Mouse (Mus musculus) CD4-positive helper T cell, adult 2 months (primary cell): ENCODE results near the gene Rilp.

ENCODE experiments used
- DNase-seq: peaks from one replicate; pipeline ENCODE4 v3.0.0-alpha.2; 2012; ENCODE audit warnings: low read depth, missing footprints, low spot score

Gene Rilp

GRCm38 (mm10) chr11:75509741-75510626 is at the start of gene Rilp:
Gene Rilp (plus strand): TSS chr11:75510094.
- DNase-seq, result no peak

- DNase-seq, result peak; percentile 92
Measured at GRCm38 (mm10) chr11:75460103-75460843, 49.6 kb upstream of the Rilp start.

DNA sequence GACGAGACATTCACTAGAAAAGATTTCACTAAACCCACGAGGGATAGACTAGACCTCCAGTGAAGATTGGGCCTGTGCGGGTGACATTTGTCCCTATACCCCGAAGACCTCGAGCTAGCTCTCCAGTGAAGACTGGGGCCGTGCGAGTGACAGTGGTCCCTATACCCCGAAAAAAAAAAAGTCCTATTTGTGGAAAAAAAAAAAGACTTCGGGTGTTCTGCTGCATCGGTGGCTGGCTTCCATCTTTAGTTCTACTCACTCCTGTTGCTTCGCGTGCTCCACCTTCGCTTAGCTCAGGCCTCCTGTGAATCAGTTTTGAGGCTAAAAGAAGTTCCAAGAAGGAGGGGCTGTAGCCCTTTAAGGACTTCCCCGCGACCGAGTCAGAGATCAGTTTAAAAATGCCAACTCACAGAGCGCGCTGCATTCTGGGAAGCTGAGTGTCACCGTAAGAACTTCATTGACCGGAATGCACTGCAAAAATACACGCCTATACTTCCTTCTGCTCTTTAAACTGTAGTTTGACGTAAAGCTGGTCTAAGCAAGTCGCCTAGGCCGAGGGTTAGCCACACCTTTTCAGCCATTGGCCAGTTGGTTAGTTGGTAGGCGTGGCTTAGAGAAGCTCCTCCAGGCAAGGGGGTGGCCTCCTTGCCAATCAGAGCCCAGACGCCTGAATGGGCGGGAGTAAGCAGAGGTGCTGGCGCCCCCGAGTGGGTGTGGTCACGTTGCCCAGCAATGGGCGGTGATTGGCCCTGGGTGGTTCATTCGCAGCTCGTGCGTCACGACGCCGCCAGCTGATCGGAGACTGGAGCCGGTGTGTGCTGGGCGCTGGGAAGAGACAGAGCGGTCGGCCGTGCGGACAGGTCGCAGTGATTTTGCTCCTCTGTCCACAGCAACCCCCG is 48.8 kb upstream of the Rilp start, which contains the start of gene Tlcd2:
Gene Tlcd2, plus strand, starts transcription at position 872 of the 899 bp plus-strand sequence.
- DNase-seq, result peak; percentile 100

DNA sequence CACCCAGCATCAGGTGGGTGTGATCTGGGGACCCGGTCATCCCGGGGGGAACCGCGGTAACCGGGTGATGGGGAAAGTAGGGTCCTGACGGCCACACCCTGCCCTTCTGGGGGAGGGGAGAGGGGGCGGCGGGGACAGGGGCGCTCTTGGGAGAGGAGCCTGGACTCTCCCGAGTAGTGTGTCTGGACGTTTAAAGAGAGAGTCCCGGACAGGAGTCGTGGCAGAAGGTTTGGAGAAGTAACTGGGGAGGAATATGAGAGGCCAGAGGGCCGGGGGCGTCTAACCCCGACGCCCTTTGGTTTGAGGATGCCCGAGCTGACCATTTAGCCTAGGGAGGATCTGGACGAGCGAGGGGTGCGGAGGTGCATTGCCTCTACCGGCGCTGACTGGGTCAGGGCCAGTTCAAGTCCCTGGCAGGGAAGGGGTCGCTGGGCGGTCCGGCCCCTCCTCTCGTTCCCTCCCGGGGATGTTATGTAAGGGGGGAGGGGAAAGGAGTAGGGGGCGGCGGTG is 48.1 kb upstream of the Rilp start:
- no peak for DNase-seq

DNA sequence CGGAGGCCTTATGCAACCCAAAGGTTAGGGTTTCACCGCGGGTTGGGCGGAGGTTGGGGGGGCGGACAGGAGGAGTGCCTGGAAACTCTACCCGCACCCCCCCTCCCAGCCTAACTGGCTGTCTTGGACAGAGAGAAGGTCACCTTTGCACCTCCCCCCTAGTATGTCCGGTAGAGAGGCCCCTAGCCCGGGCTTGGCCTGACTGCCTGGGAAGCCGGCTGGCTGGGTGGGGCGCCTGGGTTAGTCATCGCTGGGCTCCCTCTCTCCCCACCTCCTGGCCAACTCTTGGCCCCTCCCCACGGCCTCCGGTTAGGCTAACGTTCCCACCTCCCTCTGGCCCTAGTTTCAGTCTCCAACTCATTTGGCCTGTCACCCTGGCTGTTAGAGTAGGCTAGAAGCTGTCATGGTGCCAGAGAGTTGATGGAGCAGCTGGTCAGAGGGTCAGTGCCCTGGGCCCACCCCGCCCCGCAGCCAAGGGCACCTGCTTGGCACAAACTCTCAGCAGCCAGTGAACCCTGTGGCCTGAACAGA is 47.6 kb upstream of the Rilp start:
- peak; percentile 71 for DNase-seq

DNA sequence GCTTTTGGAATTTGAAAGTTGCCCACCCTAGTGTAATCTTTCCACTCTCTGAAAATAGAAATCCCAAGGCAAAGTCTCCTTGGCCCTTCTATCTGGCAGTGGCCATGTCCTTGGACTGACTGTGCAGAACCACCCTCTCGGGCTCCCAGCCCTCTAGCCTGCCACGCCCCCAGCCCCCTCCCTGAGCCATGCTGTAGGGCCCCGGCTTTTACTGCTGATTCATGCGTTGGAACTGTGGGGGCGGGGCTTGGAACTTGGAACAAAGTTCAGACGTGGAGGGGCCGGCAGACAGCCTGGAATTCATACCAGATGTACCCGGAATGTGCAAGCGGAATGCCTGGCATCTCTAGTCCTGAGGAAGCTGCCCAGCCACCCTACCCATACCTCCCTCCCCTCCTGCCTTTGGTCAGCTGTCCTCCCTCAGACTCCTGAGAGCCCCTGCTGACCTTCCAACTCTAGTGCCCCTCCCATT is 47.0 kb upstream of the Rilp start:
- DNase-seq, result peak; percentile 47

- DNase-seq, result no peak
Measured at GRCm38 (mm10) chr11:75463624-75464023, 46.3 kb upstream of the Rilp start.

GRCm38 (mm10) chr11:75464417-75464816 is 45.5 kb upstream of the Rilp start:
- no peak for DNase-seq

DNA sequence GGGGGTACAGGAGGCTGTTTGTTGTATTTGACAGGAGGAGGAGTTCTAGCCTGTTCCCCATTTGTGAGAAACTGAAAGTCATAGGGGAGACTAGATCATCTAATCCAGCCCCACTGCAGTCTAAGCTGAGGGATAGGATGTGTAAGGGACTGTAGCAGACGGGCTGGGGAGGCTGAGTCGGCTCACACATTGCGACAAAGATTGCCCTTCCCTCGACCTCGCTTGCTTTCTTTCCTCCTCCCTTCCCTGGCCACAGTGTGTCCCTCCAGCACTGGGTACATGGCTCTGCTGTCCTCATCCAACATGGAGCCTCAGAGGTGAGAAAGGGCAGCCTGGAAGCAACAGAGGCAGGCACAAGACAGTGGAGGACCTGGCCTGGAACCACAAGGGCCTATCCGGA is 44.8 kb upstream of the Rilp start:
- no peak for DNase-seq

- DNase-seq, result peak; percentile 27
Measured at GRCm38 (mm10) chr11:75466731-75467505, 43.0 kb upstream of the Rilp start.

DNA sequence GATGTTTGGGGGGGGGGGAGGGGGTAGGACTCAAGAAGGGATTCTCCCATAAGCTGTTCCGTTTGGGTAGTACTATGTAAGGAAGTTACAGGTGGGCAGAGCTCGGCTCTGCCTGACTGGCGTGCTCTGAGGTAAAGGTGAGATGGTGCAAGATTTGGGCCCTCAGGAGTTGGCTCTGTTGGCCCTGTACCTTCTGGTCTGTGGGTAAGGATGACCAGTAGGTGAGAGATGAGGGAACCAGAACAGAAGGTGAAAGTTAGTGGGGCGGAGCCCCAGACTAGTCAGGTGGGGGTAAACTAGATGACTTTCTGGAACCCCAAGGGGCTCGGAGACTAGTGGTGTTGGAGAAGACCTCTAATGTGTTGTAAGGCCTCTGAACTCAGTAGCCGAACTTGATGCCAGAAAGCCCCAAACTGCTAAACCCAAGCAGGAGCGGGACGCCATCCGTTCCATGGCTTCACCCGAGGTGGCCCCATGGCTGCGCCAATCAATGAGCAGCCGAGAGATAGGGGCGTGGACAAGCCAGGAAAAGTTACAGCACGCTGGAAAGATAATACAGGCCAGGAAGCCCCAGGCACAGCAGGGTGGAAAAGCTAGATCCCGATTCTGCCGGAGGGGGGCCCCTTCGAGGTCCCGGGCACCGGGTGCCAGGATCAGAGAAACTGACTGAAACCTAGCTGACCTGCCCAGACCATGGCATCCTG is 42.2 kb upstream of the Rilp start:
- peak; percentile 32 for DNase-seq

DNA sequence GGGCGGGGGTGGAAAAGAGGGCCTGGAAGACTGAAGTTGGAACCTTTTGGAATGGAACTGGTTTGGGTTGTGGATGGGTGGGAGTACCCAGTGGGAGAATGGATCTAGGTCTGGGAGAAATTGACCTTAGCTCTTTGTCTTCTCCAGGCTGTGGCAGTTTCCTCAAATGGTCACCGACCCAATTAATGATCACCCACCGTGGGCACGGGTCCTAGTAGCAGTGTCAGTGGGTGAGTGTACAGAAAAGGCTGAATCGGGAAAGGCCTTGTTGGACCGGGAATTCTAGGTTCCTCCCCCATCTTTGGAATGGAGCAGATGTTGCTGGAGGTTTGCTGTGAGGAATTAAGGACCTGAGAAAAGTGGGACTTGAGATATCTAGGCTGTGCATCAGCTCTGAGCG is 41.5 kb upstream of the Rilp start:
- no peak for DNase-seq

GRCm38 (mm10) chr11:75469261-75469660 is 40.6 kb upstream of the Rilp start:
- no peak for DNase-seq

- no peak for DNase-seq
Measured at GRCm38 (mm10) chr11:75470675-75471074, 39.2 kb upstream of the Rilp start.

- DNase-seq, result peak; percentile 79
Measured at GRCm38 (mm10) chr11:75472469-75473081, 37.3 kb upstream of the Rilp start.

DNA sequence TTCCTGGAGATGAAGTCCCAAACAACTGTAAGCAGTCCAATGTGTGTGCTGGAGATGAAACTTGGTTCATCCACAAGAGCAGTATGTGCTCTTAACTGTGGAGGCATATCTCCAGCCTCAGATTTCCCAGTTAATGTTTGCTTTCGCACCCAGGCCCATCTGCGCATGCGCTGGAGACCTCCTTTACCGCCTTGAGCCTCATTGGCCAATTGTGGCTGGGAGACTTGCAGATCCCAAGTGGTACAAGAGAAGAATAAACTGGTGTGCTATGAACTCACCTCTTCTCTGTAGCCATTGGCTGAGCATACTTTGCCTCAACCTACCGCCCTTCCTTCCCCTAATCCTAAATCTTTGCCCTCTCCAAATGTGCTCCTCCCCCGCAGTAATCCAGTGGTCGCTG is 36.5 kb upstream of the Rilp start:
- DNase-seq, result no peak

- DNase-seq, result no peak
Measured at GRCm38 (mm10) chr11:75486192-75486591, 23.7 kb upstream of the Rilp start.

DNA sequence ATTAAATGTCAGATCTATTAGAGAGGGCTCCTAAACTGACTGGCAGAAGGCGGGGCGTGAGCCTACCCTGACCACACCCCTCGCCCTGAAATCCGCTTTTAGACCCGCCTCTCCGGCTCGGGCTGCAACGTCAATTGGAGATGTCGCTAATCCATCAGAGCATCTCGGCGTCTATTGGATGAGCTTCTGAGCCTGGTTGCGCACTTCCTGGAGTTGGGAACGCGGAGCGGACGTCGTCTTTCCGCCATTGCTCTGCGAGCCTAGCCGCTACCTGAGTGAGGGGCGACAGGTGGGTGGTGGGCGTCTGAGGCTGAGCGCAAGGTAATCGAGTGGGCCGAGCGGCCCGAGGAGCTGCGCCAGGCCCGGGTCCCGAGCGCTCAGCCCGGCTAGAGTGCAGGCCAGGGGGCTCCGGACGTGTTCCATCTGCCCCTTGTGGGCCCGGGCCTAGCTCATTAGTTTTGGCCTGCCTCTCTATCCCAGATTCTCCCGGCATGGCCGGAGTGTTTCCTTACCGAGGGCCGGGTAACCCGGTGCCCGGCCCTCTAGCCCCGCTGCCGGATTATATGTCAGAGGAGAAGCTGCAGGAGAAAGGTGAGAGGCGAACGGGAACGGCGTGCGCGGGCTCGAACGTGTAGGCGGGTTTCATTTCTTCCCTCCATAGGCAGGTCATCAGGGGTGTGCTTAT is 23.2 kb upstream of the Rilp start, which contains the start of gene Prpf8:
Gene Prpf8, plus strand, starts transcription at position 216 of the 685 bp plus-strand sequence.
- peak; percentile 97 for DNase-seq
